Mouse (Mus musculus): ENCODE results near the gene Gm37240.

- no peak for TF ChIP-seq ZNF384 (IDR thresholded peaks at IDR 0.05; ENCODE audit: low read depth, low read length)
- no peak for TF ChIP-seq HCFC1 (IDR thresholded peaks at IDR 0.05; ENCODE audit: borderline replicate concordance, insufficient read depth, low read length)
- no peak for TF ChIP-seq MAFK (IDR thresholded peaks at IDR 0.05; ENCODE audit: insufficient read depth, low read depth, low read length)
- TF ChIP-seq CHD2 (IDR thresholded peaks at IDR 0.05; ENCODE audit: low read depth, low read length), result no peak
These were observed 539.3 kb downstream of the Gm37240 start for GRCm38 (mm10) chr3:85348021-85348420.

Measured in ES-E14 (cell line).